Mouse (Mus musculus) forebrain, postnatal 0 days (tissue): ENCODE measurements at regions not wholly inside any gene's neighbourhood (a gene's known extent, or its start where the extent isn't known, plus 50 kb on each side); places are given as distances from the start of the nearest gene placed in this dataset.

ENCODE experiments used
- ATAC-seq: fragments of 200-750 bp; cut with Nextera tagmentation; 2 replicates; pipeline ENCODE4 v1.8.0; 2017; ENCODE audit warnings: mild to moderate bottlenecking, moderate library complexity
- DNase-seq: peaks from one replicate; pipeline ENCODE4 v3.0.0-alpha.2; 2015
- H3K27ac ChIP-seq: fragments of 300-500 bp; sonication (generic); 2 replicates; pipeline ENCODE4 v1.5.1; 2014; ENCODE audit warnings: low read depth, mild to moderate bottlenecking, antibody characterized with exemption, low read length, moderate library complexity, mixed read lengths
- H3K27me3 ChIP-seq: fragments of 300-500 bp; sonication (generic); 2 replicates; pipeline ENCODE4 v1.6.1; 2014; ENCODE audit warnings: mild to moderate bottlenecking, low read length, mixed read lengths; ENCODE audit not compliant: insufficient read depth
- H3K36me3 ChIP-seq: fragments of 300-500 bp; sonication (generic); 2 replicates; pipeline ENCODE4 v1.6.1; 2014; ENCODE audit warnings: mild to moderate bottlenecking, moderate library complexity; ENCODE audit not compliant: insufficient read depth
- H3K4me1 ChIP-seq: fragments of 300-500 bp; sonication (generic); 2 replicates; pipeline ENCODE4 v1.6.1; 2014; ENCODE audit warnings: antibody characterized with exemption; ENCODE audit not compliant: insufficient read depth
- H3K4me2 ChIP-seq: fragments of 300-500 bp; sonication (generic); 2 replicates; pipeline ENCODE4 v1.6.1; 2014; ENCODE audit warnings: low read depth, mild to moderate bottlenecking, moderate library complexity
- H3K4me3 ChIP-seq: fragments of 300-500 bp; sonication (generic); 2 replicates; pipeline ENCODE4 v1.5.1; 2014; ENCODE audit warnings: low read depth, low read length, mixed read lengths
- H3K9ac ChIP-seq: fragments of 300-500 bp; sonication (generic); 2 replicates; pipeline ENCODE4 v1.6.1; 2014; ENCODE audit warnings: mild to moderate bottlenecking
- H3K9me3 ChIP-seq: fragments of 300-500 bp; sonication (generic); 2 replicates; pipeline ENCODE4 v1.6.1; 2016; ENCODE audit warnings: low read length
- CTCF ChIP-seq: sonication (generic); IDR thresholded peaks from 2 replicates; pipeline ENCODE4 v1.5.1; 2016; ENCODE audit warnings: antibody characterized with exemption, control low read depth, low read depth
- WGBS: fragments of 180-500 bp; shearing (Covaris S2); extraction: QIAGEN DNeasy Blood & Tissue Kit; methylation state at CpG from one replicate; pipeline ENCODE4 v1.1.7; 2014; 5-methylcytosine and 5-hydroxymethylcytosine counted together

DNA sequence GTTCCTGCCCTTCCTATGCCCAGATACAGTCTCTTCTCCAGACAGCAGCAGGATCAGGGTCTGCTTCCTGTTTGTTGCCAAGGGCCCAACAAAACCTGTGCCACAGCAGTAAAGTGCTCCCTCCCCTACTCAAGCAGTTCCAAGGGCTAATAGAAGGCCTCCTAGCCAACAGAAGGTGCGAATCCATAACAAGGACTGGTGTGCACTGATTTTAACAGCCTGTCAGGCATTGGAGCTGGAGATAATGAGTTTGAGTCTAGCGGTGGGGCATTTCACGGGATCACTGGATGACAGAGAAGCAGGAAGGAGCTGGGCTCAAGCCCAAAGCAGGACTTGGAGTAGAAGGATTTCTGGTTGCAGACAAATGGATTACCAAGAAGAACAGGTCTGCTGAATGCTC is 170.9 kb upstream of the Sox11 start:
- Histone ChIP-seq H3K4me3 (no peak overlapping the region), H3K27me3 (no peaks in the 10 kb centered on the region), H3K4me2 (no peak overlapping the region), H3K36me3 (no peaks in the 10 kb centered on the region), H3K4me1 (no peaks in the 10 kb centered on the region), H3K9ac (no peak overlapping the region), H3K9me3 (no peaks in the 10 kb centered on the region), H3K27ac (no peak overlapping the region)
- DNase-seq (no peak), ATAC-seq (0 out of 2 replicates have a peak, but pooled peaks have one; percentile 10)
- WGBS, result 53% methylated on average over 3 of the region's 3 CpGs
- TF ChIP-seq CTCF, result no peak

DNA sequence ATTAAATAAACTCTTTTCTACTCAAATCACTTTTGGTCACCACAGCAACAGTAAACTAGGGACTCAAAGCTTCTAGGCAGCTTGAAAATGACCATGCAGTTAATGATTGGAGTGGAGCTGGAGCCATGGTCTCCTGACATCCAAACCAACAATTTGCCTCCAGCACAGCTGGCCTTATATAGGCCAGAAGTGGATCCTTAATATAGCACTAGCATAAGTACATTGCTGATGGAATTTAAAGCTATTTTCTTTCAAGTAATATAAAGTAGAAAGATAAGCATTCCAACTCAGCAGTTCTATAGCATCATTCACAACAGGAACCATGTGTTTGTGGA is 165.8 kb upstream of the Sox11 start:
- H3K4me2 ChIP-seq, result no peak overlapping the region
- no peak overlapping the region for H3K4me3 ChIP-seq
- DNase-seq (no peak), ATAC-seq (no peak)
- no peaks in the 10 kb centered on the region for H3K9me3 ChIP-seq
- H3K4me1 ChIP-seq, result no peaks in the 10 kb centered on the region
- H3K27ac ChIP-seq, result no peak overlapping the region
- no peaks in the 10 kb centered on the region for H3K36me3 ChIP-seq
- no peaks in the 10 kb centered on the region for H3K27me3 ChIP-seq
- TF ChIP-seq CTCF, result no peak
- H3K9ac ChIP-seq, result no peak overlapping the region

DNA sequence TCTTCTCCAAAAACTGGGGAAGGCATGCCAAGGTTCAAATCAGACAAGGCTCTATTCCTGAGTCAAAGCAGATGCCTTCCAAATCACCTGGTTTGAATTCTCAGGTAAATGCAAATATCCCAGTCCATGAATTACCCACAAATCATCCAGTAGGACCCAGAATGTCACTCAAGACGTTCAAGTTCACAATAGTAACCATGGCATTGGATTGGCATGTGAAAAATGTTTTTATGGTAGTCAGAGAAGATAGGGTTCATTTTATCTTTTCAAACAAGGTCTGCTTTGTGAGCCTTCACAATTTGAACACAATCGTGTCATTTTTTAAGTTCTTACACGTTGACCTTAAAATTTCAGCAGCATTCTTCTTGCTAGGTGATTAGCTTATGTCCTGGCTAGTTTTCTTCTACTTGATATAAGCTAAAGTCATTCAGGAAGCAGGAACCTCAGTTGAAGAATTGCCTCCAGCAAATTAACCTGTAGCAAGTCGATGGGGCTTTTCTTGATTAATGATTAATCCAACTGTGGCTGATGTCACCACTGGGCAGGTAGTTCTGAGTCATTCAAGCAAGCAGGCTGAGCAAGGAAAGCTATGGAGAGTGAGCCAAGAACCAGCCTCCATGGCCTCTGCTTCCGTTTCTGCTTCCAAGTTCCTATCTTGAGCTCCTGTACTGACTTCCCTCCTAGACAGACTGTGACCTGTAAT is 165.3 kb upstream of the Sox11 start:
- Histone ChIP-seq H3K4me1 (0 out of 2 replicates have a peak, but pooled peaks cover 4% of the 10 kb centered on the region), H3K9me3 (no peaks in the 10 kb centered on the region), H3K9ac (no peak overlapping the region), H3K4me2 (no peak overlapping the region), H3K4me3 (no peak overlapping the region), H3K36me3 (no peaks in the 10 kb centered on the region), H3K27me3 (no peaks in the 10 kb centered on the region), H3K27ac (no peak overlapping the region)
- WGBS, result 49% methylated on average over 5 of the region's 5 CpGs
- no peak for TF ChIP-seq CTCF
- DNase-seq, result no peak
- no peak for ATAC-seq

DNA sequence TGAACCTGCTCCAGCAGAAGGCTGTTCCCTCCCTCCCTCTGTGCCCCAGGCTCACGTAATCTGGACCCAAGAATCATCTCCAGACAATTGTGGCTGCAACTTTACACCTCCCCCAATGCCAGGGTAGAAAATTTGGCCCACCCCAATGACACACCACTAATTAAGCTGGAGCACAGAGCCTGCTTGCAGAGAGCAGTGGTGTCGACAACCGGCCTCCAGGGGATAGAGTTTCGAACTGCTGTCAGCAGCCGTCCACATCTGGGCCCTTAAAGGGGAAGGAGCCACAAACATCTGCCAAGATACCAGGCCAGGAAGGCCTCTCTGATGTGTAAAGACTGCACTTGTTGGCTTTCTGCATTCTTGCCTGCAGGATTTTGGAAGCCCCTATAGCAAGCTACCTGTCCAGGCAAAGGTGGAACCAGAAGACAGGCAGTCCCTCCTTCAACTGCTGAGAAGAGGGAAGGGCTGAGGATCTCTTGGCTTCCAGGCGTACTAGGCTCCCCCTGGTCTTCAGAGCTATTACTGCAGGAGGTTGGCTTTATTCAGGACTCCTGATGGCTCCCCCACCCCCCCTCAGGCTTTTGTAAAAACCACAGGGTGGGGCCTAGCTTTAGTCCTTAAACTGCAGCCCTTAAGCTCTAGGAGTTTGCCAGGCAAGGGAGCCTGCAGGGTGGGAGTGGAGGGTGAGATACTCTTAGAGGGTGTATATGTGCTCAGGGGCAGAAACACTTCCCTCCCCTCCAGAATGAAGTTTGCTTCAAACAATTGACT is 160.5 kb upstream of the Sox11 start:
- Histone ChIP-seq H3K4me3 (no peak overlapping the region), H3K4me1 (0 out of 2 replicates have a peak, but pooled peaks cover 5% of the 10 kb centered on the region), H3K36me3 (no peaks in the 10 kb centered on the region), H3K27ac (peak overlapping the region; percentile 60), H3K27me3 (no peaks in the 10 kb centered on the region), H3K9me3 (no peaks in the 10 kb centered on the region), H3K9ac (no peak overlapping the region), H3K4me2 (no peak overlapping the region)
- TF ChIP-seq CTCF, result peak; percentile 38
- 18% methylated on average over 6 of the region's 6 CpGs for WGBS
- no peak for DNase-seq
- ATAC-seq, result peak; percentile 43; the same call in 1 of the 2 replicates

DNA sequence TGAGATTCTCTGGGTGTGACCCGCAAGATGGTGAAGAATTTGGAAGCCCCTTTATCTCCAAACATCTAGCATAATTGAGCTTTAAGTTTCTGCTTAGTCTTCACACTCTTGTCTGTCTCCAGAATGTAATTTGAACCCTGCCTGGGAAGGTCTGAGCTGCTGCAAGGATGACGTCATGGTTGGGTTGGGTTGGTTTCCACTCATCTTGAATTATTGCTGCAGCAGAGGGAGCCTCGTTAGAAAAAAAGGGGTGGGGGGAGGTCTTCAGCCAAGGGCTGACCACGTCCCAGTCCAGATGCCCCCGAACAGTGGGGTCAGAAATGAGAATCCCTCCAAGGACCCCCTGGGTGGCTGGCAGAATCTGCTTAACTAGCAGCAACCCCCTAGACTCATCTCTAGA is 158.1 kb upstream of the Sox11 start:
- ATAC-seq (no peak), DNase-seq (no peak)
- Histone ChIP-seq H3K36me3 (no peaks in the 10 kb centered on the region), H3K9ac (no peak overlapping the region), H3K4me1 (0 out of 2 replicates have a peak, but pooled peaks cover 5% of the 10 kb centered on the region), H3K27ac (no peak overlapping the region), H3K4me2 (no peak overlapping the region), H3K27me3 (no peaks in the 10 kb centered on the region), H3K4me3 (no peak overlapping the region), H3K9me3 (no peaks in the 10 kb centered on the region)
- WGBS, result 32% methylated on average over 5 of the region's 5 CpGs
- TF ChIP-seq CTCF, result no peak

DNA sequence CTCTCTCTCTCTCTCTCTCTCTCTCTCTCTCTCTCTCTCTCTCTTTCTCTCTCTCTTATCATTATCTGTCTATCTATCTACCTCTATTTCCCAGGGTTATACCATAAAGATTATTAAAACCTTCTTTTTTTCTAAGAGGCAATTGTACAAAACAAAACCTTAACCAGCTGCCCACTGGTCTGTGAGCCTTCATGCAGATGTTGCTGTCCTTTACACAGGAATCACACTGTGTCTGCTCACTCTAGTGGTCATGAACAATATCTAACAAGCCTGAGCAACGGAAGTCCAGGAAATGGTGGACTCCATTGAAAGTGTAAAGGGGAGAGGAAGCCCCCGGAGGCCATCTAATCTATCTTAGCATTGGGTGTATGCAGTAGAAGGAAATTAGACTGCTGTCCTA is 156.9 kb upstream of the Sox11 start:
- TF ChIP-seq CTCF, result no peak
- no peak for DNase-seq
- no peak for ATAC-seq
- Histone ChIP-seq H3K9ac (no peak overlapping the region), H3K27me3 (no peaks in the 10 kb centered on the region), H3K27ac (no peak overlapping the region), H3K4me2 (no peak overlapping the region), H3K4me1 (0 out of 2 replicates have a peak, but pooled peaks cover 5% of the 10 kb centered on the region), H3K9me3 (no peaks in the 10 kb centered on the region), H3K36me3 (no peaks in the 10 kb centered on the region), H3K4me3 (no peak overlapping the region)
- 58% methylated on average over 2 of the region's 2 CpGs for WGBS

DNA sequence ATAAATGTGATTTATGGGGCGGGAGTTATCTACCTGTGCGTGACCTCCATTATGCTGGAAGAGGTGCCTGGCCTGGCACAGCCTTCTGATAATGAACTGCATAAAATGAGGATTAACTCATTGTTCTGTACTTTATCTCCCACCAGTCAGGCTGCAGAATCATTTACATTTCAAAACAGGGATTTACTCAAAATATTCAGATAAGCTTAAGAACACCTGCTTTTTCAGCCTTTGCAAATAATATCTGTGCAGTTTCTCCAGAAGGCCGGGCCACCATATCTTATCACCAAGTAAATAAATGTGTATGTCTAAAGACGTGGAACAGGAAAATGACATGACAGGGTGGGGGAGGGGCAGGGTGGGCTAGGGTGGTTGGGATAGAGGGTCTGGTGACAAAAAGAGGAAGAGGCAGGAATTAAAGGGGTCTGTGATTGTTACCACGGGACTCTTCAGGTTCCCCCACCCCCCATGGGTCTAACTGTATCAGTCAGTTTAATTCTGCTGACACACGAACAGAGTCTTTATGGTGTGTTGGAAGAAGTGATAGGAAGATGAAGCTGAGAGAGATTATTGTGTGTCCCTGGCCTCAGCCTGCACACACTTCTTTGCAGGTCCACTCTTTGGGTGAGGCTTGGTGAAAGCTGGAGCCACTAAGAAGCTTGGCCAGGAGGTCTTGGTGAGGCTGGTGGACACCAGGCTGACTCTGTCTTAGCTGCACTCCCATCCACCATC is 154.6 kb upstream of the Sox11 start:
- Histone ChIP-seq H3K9ac (no peak overlapping the region), H3K9me3 (no peaks in the 10 kb centered on the region), H3K36me3 (no peaks in the 10 kb centered on the region), H3K27ac (no peak overlapping the region), H3K27me3 (no peaks in the 10 kb centered on the region), H3K4me3 (no peak overlapping the region), H3K4me2 (no peak overlapping the region), H3K4me1 (no peaks in the 10 kb centered on the region)
- DNase-seq (no peak), ATAC-seq (no peak)
- 31% methylated on average over 6 of the region's 6 CpGs for WGBS
- TF ChIP-seq CTCF, result no peak
